Mouse (Mus musculus): ENCODE results near the gene Nrg3. TPM values are rescaled to one million over a fixed set of nuclear protein-coding genes. Genes with fewer than 3 reads are reported as not detected.
A peak's percentile ranks its signal among the peaks of the same experiment; 100 is the strongest.
"Not testable (repeated sequence)": the region's sequence is repeated elsewhere in the genome, so short reads cannot be mapped to it uniquely, and the experiment has no call there.

Nrg3 gene
- polyA plus RNA-seq, 1 experiment = 22.3 TPM

DNA sequence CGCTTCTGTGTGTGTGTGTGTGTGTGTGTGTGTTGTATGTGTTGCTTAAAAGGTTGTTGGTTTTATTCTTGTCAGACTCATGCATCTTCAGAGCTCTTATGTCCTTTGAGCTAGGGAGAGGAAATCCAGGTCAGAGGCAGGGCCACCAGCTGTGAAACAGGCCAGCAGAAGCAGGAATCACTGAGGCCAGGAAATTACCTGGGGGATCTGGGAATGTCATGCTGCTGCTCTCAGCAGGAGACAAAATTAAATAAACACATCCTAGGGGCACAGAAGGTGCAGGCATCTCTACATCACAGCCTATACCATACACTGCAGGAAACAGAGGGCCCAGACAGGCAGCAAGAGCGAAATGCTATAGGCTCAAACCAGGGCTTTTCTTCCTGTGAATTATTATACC lies 299.2 kb downstream of the Nrg3 start:
- peak; percentile 35 for DNase-seq (ENCODE audit: low read depth)
- TF ChIP-seq POLR2A (IDR thresholded peaks at IDR 0.05; ENCODE audit: borderline replicate concordance, extremely low read depth, insufficient read depth, insufficient read length, poor library complexity, severe bottlenecking) = no peak
- TF ChIP-seq CTCF (IDR thresholded peaks at IDR 0.05; ENCODE audit: borderline replicate concordance, extremely low read depth, insufficient read depth, insufficient read length) = no peak

- no peak for TF ChIP-seq CTCF (IDR thresholded peaks at IDR 0.05; ENCODE audit: borderline replicate concordance, extremely low read depth, insufficient read depth, insufficient read length)
- no peak for TF ChIP-seq POLR2A (IDR thresholded peaks at IDR 0.05; ENCODE audit: borderline replicate concordance, extremely low read depth, insufficient read depth, insufficient read length, poor library complexity, severe bottlenecking)
- DNase-seq (ENCODE audit: low read depth) = no peak
Measured at GRCm38 (mm10) chr14:39160140-39160539, 312.7 kb downstream of the Nrg3 start.

GRCm38 (mm10) chr14:39155462-39155861 lies 317.4 kb downstream of the Nrg3 start:
- TF ChIP-seq CTCF (IDR thresholded peaks at IDR 0.05; ENCODE audit: borderline replicate concordance, extremely low read depth, insufficient read depth, insufficient read length) = no peak
- no peak for TF ChIP-seq POLR2A (IDR thresholded peaks at IDR 0.05; ENCODE audit: borderline replicate concordance, extremely low read depth, insufficient read depth, insufficient read length, poor library complexity, severe bottlenecking)
- DNase-seq (ENCODE audit: low read depth) = no peak

DNA sequence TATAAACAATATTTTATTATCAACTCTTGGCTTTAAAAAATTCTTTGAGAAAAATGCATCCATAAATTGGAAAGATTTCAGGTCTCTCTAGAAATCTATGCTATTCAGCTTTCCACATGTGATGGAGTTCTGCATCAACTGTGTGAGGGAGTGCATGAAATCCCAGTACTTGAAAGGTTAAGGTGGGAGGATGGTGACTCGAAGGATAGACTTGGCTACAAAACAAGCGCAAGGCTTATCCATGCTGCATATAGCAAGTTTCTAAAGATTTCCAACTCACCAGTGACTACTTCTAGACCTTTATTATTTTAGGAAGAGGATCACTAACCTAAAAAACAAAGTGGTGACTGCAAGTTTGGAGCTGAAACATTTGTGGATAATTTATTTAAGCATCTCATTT lies 343.1 kb downstream of the Nrg3 start:
- DNase-seq (ENCODE audit: low read depth) = no peak
- no peak for TF ChIP-seq POLR2A (IDR thresholded peaks at IDR 0.05; ENCODE audit: borderline replicate concordance, extremely low read depth, insufficient read depth, insufficient read length, poor library complexity, severe bottlenecking)
- no peak for TF ChIP-seq CTCF (IDR thresholded peaks at IDR 0.05; ENCODE audit: borderline replicate concordance, extremely low read depth, insufficient read depth, insufficient read length)

DNA sequence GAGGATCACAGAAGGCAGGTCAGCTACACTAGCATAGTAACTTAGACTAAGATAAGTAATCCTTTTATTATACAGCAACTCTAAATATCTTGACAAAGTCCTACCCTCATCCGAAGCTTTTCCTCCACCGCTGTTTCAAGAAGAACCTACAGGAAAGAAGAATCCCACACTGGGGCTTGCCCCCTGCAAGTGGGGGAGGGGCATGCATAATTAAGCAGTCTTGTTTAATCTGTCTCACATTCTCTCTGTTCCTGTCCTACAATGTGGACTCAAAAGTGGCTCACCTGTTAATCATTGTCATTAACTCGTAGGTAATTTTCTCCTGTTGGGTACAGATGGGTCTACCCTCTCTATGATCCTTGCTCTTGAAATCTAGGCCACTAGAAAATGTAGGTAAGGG lies 354.9 kb downstream of the Nrg3 start:
- DNase-seq (ENCODE audit: low read depth) = no peak
- TF ChIP-seq CTCF (IDR thresholded peaks at IDR 0.05; ENCODE audit: borderline replicate concordance, extremely low read depth, insufficient read depth, insufficient read length) (no peak), POLR2A (IDR thresholded peaks at IDR 0.05; ENCODE audit: borderline replicate concordance, extremely low read depth, insufficient read depth, insufficient read length, poor library complexity, severe bottlenecking) (no peak)

DNA sequence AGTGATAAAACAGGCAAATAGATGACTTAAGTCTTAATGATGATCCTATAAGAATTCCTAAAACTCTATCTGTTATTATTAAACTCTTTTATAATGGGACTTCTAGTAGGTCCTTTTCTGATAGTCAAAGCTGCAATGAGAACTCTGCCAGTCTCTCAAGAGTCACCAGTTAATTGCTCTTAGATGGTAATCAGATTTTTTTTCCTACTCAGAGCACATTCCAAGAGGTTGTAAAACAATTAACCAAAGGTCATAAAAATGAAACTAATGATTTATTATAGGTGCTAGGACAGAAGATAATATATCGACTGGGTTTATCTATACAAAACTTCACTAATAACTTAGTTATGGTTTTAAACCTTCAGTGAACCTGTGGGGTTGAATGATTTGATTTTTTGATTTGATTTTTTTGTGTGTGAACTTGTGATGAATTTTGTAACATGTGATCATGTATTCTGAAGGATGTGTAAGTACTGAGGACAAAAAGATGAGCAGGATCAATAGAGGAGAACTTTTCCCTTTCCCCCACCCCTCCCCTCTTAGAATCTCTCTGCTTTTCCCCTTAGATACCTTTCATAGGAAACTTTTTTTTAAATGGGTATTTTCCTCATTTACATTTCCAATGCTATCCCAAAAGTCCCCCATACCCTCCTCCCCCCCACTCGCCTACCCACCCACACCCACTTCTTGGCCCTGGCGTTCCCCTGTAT lies 356.2 kb downstream of the Nrg3 start:
- DNase-seq (ENCODE audit: low read depth) = not testable (repeated sequence)

DNA sequence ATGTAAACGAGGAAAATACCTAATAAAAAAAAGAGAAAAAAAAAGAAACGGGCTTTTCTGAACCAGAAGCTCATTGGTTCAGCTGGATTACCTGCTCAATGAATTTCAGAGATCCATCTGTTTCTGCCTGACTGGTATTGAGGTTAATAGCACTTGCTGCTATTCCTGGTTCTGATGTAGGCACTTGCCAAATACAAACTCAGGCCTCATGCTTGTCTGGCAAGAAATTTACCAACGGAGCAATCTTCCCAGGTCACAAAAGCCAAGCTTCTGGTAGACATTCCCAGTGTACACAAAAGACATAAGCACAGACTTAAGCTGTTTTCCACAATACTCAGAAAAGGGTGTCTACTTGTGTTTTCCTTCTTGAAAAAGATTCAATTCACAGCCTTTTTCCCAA lies 363.3 kb downstream of the Nrg3 start:
- TF ChIP-seq CTCF (IDR thresholded peaks at IDR 0.05; ENCODE audit: borderline replicate concordance, extremely low read depth, insufficient read depth, insufficient read length) (no peak), POLR2A (IDR thresholded peaks at IDR 0.05; ENCODE audit: borderline replicate concordance, extremely low read depth, insufficient read depth, insufficient read length, poor library complexity, severe bottlenecking) (no peak)
- DNase-seq (ENCODE audit: low read depth) = no peak

DNA sequence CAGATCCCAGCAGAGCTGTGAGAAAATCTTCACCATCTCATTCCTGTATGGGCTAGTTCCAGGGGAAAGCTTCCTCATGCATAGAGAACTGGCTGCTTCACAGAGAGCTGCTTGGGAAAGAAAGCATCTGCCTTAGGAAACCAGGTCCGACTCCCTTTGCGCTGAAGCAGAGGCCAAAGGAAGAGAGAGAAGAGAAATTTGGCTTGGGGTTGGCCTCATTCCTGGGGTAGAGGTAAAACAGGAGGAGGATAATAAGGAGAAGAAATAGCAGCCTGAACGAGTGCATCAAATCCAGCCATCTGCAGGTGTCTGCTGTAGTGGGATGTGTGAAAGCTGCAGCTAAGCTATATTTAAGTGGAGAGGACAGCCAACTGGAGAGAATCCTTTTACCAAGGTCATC lies 366.1 kb downstream of the Nrg3 start:
- no peak for DNase-seq (ENCODE audit: low read depth)
- TF ChIP-seq POLR2A (IDR thresholded peaks at IDR 0.05; ENCODE audit: borderline replicate concordance, extremely low read depth, insufficient read depth, insufficient read length, poor library complexity, severe bottlenecking) = no peak

- DNase-seq (ENCODE audit: low read depth) = peak; percentile 17
Measured at GRCm38 (mm10) chr14:39095219-39095618, 377.7 kb downstream of the Nrg3 start.

DNA sequence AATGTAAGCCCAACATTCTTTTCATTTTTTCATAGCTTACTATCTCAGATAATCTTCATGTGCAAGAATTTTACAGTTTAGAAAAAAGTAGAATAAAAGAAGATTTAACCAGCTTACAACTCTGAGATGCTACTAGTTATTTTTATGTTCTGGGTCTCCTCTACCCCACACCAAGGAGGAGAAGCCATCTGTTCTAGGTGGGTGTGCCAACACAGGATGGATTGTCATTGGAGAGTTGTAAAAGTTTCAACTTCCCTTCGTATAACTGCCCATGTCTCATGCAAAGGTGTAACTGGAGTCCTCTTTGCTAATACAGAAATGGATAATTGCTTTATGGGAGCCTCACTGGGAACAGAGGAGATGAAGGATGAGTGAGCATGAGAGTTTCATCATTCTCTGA lies 393.4 kb downstream of the Nrg3 start:
- no peak for DNase-seq (ENCODE audit: low read depth)
- TF ChIP-seq CTCF (IDR thresholded peaks at IDR 0.05; ENCODE audit: borderline replicate concordance, extremely low read depth, insufficient read depth, insufficient read length) (no peak), POLR2A (IDR thresholded peaks at IDR 0.05; ENCODE audit: borderline replicate concordance, extremely low read depth, insufficient read depth, insufficient read length, poor library complexity, severe bottlenecking) (no peak)

More at GRCm38 (mm10) chr14:39095219-39095618, 377.7 kb downstream of the Nrg3 start:
- no peak for TF ChIP-seq CTCF (IDR thresholded peaks at IDR 0.05; ENCODE audit: borderline replicate concordance, extremely low read depth, insufficient read depth, insufficient read length)
- TF ChIP-seq POLR2A (IDR thresholded peaks at IDR 0.05; ENCODE audit: borderline replicate concordance, extremely low read depth, insufficient read depth, insufficient read length, poor library complexity, severe bottlenecking) = no peak

DNA sequence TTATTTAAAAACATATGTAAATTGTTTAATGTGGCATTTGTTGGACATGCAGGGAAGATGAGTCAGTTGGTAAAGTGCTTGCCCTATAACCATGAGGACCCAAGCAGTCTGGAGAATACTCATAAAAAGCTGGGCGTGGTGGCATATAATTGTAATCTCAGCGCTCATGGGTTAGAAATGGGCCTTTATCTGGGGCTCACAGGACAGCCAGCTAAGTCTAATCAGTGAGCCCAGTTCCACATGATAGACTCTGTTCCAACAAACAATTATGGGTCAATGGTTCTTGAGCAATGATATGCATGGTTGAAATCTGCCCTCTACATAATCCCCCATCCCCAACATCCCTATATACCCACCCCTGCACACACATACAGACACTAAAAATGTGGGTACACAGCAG lies 421.3 kb downstream of the Nrg3 start:
- no peak for DNase-seq (ENCODE audit: low read depth)
- no peak for TF ChIP-seq CTCF (IDR thresholded peaks at IDR 0.05; ENCODE audit: borderline replicate concordance, extremely low read depth, insufficient read depth, insufficient read length)

- no peak for TF ChIP-seq POLR2A (IDR thresholded peaks at IDR 0.05; ENCODE audit: borderline replicate concordance, extremely low read depth, insufficient read depth, insufficient read length, poor library complexity, severe bottlenecking)
- TF ChIP-seq CTCF (IDR thresholded peaks at IDR 0.05; ENCODE audit: borderline replicate concordance, extremely low read depth, insufficient read depth, insufficient read length) = no peak
- no peak for DNase-seq (ENCODE audit: low read depth)
Measured at GRCm38 (mm10) chr14:39049021-39049420, 423.9 kb downstream of the Nrg3 start.

DNA sequence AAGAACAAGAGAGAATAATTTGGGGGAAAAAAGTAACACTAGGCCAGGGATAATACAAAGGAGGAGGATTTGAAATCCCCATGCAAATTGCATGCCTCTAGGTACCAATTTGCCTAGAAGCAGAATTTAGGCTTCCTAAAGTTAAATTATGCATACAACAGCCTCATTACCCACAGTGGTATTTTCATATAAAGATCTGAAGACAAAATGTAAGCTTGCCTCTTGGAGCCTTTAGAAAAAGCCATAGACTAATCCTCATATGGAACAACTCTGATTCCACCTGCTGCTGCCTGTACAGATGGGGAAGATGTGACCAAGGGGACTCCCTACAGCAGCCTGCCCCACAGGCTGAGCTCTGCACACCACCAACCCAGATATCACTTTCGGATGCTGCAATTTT lies 428.6 kb downstream of the Nrg3 start:
- TF ChIP-seq CTCF (IDR thresholded peaks at IDR 0.05; ENCODE audit: borderline replicate concordance, extremely low read depth, insufficient read depth, insufficient read length) = no peak
- no peak for TF ChIP-seq POLR2A (IDR thresholded peaks at IDR 0.05; ENCODE audit: borderline replicate concordance, extremely low read depth, insufficient read depth, insufficient read length, poor library complexity, severe bottlenecking)
- DNase-seq (ENCODE audit: low read depth) = no peak

Data from brain, embryonic 14.5 days (tissue).